Mouse (Mus musculus) erythroblast, embryonic 14.5 days (primary cell): ENCODE results near the gene Tmem45a.

Experiments used
- GATA1 ChIP-seq: IDR thresholded peaks from 2 replicates; pipeline ENCODE4 v1.6.1; 2012; ENCODE audit warnings: low read length, inconsistent platforms, mixed read lengths
- TAL1 ChIP-seq: IDR thresholded peaks from 3 replicates; pipeline ENCODE4 v1.6.1; 2012; ENCODE audit warnings: low read length, inconsistent platforms, mixed read lengths

- no peak for TF ChIP-seq TAL1
- no peak for TF ChIP-seq GATA1
Observed at GRCm38 (mm10) chr16:56800946-56801345, 85.0 kb downstream of the Tmem45a start.
